Mouse (Mus musculus): Measurements from ENCODE around the gene Ulk4. TPM values are rescaled to one million over a fixed set of nuclear protein-coding genes. Genes with fewer than 3 reads are reported as not detected.

Ulk4 gene
- 1 to 10 TPM; 8.1 to 8.8 TPM for total RNA-seq (2021)
- long read RNA-seq, experiment 1, full-length matches to known transcripts: 1 of 9 reads
- long read RNA-seq, experiment 1, partial matches to known transcripts: 2 of 9 reads
- long read RNA-seq, experiment 1, other reads (novel, unspliced or antisense): 6 of 9 reads
- long read RNA-seq, experiment 2, partial matches to known transcripts: 2 of 6 reads
- long read RNA-seq, experiment 2, other reads (novel, unspliced or antisense): 4 of 6 reads

GRCm38 (mm10) chr9:121277118-121278060, at the start of gene Ulk4:
Ulk4 (minus strand) TSS chr9:121277197.
- peak; percentile 88 to 93 for DNase-seq (ENCODE audit: low spot score in 2 of 2)

- DNase-seq (ENCODE audit: low spot score in 2 of 2): no peak
These were observed 45.0 kb upstream of the Ulk4 start for GRCm38 (mm10) chr9:121322034-121322433.

- DNase-seq (ENCODE audit: low spot score in 2 of 2): no peak
These were observed 44.1 kb upstream of the Ulk4 start for GRCm38 (mm10) chr9:121321118-121321517.

GRCm38 (mm10) chr9:121320433-121320832, 43.4 kb upstream of the Ulk4 start:
- no peak for DNase-seq (ENCODE audit: low spot score in 2 of 2)

- peak; percentile 49 to 57 for DNase-seq (ENCODE audit: low spot score in 2 of 2)
These were observed 42.4 kb upstream of the Ulk4 start for GRCm38 (mm10) chr9:121319323-121319966.

GRCm38 (mm10) chr9:121316621-121317405, 39.8 kb upstream of the Ulk4 start:
- DNase-seq (ENCODE audit: low spot score in 2 of 2): no peak

GRCm38 (mm10) chr9:121315901-121316595, 39.1 kb upstream of the Ulk4 start:
- DNase-seq (ENCODE audit: low spot score in 2 of 2): no peak

- DNase-seq (ENCODE audit: low spot score in 2 of 2): no peak
These were observed 37.6 kb upstream of the Ulk4 start for GRCm38 (mm10) chr9:121314541-121315152.

GRCm38 (mm10) chr9:121313656-121314374, 36.8 kb upstream of the Ulk4 start:
- peak; percentile 28 to 43 for DNase-seq (ENCODE audit: low spot score in 2 of 2)

- no peak for DNase-seq (ENCODE audit: low spot score in 2 of 2)
These were observed 35.4 kb upstream of the Ulk4 start for GRCm38 (mm10) chr9:121312237-121312891.

GRCm38 (mm10) chr9:121311846-121312236, 34.8 kb upstream of the Ulk4 start:
- no peak for DNase-seq (ENCODE audit: low spot score in 2 of 2)

- DNase-seq (ENCODE audit: low spot score in 2 of 2): no peak
These were observed 33.5 kb upstream of the Ulk4 start for GRCm38 (mm10) chr9:121310501-121310900.

- no peak for DNase-seq (ENCODE audit: low spot score in 2 of 2)
These were observed 32.3 kb upstream of the Ulk4 start for GRCm38 (mm10) chr9:121309287-121309686.

- DNase-seq (ENCODE audit: low spot score in 2 of 2): no peak
These were observed 28.5 kb upstream of the Ulk4 start for GRCm38 (mm10) chr9:121305456-121305855.

GRCm38 (mm10) chr9:121304520-121304919, 27.5 kb upstream of the Ulk4 start:
- no peak for DNase-seq (ENCODE audit: low spot score in 2 of 2)

GRCm38 (mm10) chr9:121303748-121304147, 26.8 kb upstream of the Ulk4 start:
- no peak for DNase-seq (ENCODE audit: low spot score in 2 of 2)

GRCm38 (mm10) chr9:121303086-121303485, 26.1 kb upstream of the Ulk4 start:
- no peak for DNase-seq (ENCODE audit: low spot score in 2 of 2)

GRCm38 (mm10) chr9:121302543-121302942, 25.5 kb upstream of the Ulk4 start:
- no peak for DNase-seq (ENCODE audit: low spot score in 2 of 2)

Data from left cerebral cortex, adult 18-20 months (tissue).